Mouse (Mus musculus) CH12.LX (cell line): Measurements from ENCODE around the gene LTO1.

Experiments
- CTCF ChIP-seq, 2 experiments: IDR thresholded peaks in 1 of 2; conservative IDR thresholded peaks in 1 of 2; 2 replicates each; pipeline ENCODE4 v1.5.1; 2011 to 2012; ENCODE audit warnings: low read depth in 2 of 2, low read length in 2 of 2, improper control_type of control experiment in 1 of 2, inconsistent platforms in 1 of 2, mild to moderate bottlenecking in 1 of 2, moderate library complexity in 1 of 2
- JUND ChIP-seq: conservative IDR thresholded peaks from 2 replicates; pipeline ENCODE4 v1.6.1; 2011; ENCODE audit warnings: low read depth, low read length, improper control_type of control experiment
- POLR2A ChIP-seq: IDR thresholded peaks from 2 replicates; pipeline ENCODE4 v1.6.1; 2011; ENCODE audit warnings: low read depth, mild to moderate bottlenecking, improper control_type of control experiment, low read length
- RAD21 ChIP-seq: IDR thresholded peaks from 2 replicates; pipeline ENCODE4 v1.6.1; 2011; ENCODE audit warnings: low read depth, mild to moderate bottlenecking, low read length, improper control_type of control experiment, moderate library complexity
- USF1 ChIP-seq: IDR thresholded peaks from 2 replicates; pipeline ENCODE4 v1.6.1; 2014; ENCODE audit warnings: low read depth, mild to moderate bottlenecking, inconsistent platforms, low read length, improper control_type of control experiment

- TF ChIP-seq CTCF (conservative IDR thresholded peaks at IDR 0.05 in 1 of 2, IDR thresholded peaks at IDR 0.05 in 1 of 2; ENCODE audit: low read depth in 2 of 2, low read length in 2 of 2) (no peak), POLR2A (no peak), USF1 (no peak), JUND (no peak), RAD21 (no peak)
Measured at GRCm38 (mm10) chr7:144933796-144934195, 18.9 kb downstream of the LTO1 start.
